Mouse (Mus musculus) thymus, postnatal 25 days (tissue): ENCODE data around the gene Mvb12a.
A peak's percentile ranks its signal among the peaks of the same experiment; 100 is the strongest.

ENCODE experiments used
- DNase-seq: peaks from one replicate; pipeline ENCODE4 v3.0.0; 2022

Mvb12a gene

GRCm38 (mm10) chr8:71593556-71594323, 51.0 kb downstream of the Mvb12a start:
- no peak for DNase-seq

- DNase-seq, result no peak
Observed at GRCm38 (mm10) chr8:71594324-71594722, 51.6 kb downstream of the Mvb12a start.

DNA sequence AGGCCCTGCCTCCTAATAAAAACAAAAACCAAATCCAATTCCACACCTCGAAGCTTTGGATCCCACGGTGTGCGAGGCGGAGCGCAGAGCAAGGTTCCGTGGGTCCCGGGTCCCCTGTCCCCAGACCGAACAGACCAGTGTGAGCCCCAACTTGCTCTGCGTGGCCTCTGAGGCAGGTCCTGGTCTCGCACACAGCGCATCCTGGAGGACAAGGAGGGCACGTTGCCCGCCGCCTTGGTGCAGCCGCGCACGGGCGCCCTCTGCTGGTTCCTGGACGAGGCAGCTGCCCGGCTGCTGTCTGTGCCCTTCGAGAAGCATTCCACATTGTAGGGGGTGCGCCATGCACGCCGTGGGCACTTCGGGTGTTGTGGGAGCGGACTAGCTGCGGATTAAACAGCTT, 53.1 kb downstream of the Mvb12a start:
- peak; percentile 94 for DNase-seq

DNA sequence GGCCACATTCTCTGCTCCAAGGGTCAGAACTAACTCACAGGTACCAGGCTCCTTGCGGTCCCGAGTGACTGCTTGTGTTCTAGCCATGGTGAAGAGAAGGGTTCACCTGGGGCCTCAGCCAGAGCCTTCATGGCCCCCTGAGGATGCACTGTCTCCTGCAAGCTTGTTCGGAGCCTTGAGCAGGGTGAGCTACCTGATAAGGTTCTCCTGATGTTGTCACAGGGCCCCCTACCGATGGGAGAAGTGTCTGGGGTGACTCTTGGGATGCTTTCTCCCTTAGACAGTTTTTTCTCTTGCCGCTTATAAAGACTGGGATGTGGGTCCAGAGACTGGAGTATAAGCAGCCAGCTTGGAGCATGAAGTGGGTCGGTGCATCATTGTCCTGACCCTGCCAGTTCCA, 53.7 kb downstream of the Mvb12a start:
- no peak for DNase-seq

DNA sequence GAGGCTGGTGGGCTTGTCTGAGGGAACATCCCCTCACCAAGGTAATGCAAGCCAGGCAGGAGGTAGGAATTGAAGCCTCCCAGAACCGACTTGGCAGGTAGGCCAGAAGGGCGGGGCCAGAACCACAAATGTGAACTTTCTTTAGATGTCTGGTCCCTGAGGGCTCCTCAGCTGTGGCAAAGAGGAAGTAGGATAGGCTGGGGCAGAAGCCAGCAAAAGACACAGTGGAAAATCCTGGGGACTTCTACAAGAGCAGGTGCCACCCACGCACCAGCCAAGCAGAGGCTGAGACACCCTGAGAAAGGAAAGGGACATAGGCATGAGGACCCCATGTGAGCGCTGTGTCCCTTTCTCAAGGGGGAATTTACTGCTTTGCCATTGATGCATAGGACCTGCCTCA, 54.1 kb downstream of the Mvb12a start:
- DNase-seq, result peak; percentile 36

DNA sequence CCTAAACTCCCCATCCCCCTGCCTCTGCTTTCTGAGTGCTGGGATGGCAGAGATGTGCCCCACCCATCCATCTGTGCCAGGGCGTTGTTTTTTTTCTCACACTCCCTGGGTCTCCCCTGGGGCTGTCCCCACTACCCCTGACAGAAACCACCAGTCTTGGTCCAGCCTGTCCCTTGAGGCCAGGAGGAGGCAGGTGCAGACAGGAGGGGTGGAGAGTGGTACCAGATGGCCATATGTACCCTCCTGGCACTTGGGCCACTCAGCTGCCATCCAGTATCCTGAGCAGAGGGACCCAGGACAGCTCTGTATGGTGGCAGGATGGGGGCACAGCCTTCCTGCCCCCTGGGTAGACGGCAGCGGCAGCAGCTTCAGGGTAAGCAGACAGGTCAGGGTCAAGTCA, 54.7 kb downstream of the Mvb12a start, which contains the start of gene Fam129c:
TSS of gene Fam129c (plus strand) at position 198 of the 400 bp plus-strand sequence.
- no peak for DNase-seq
